Mouse (Mus musculus): Measurements from ENCODE around the gene Elf2. TPM values are rescaled to one million over a fixed set of nuclear protein-coding genes. Genes with fewer than 3 reads are reported as not detected.
"Not testable (repeated sequence)": the region's sequence is repeated elsewhere in the genome, so short reads cannot be mapped to it uniquely, and the experiment has no call there.

Gene Elf2
- total RNA-seq, 1 experiment from 2014 or later = 88.0 TPM

DNA sequence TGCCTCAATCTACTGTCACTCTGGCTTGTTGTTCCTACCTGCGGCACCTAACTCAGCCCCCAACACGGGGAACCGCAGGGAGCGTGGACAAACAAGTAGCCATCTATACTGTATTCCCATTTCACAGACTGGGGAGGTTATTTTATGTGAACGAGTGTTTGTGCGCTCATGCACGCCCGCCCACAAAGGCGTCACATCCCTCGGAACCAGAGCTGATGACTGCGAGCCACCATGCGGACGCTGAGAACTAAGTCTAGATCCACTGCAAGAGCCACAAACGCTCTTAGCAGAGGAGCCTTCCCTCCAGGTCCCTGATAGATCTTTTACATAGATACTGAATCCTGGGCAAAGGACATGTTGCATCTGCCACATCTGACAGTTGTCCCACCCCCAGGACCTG, 10.4 kb downstream of the Elf2 start:
- no peak for DNase-seq

DNA sequence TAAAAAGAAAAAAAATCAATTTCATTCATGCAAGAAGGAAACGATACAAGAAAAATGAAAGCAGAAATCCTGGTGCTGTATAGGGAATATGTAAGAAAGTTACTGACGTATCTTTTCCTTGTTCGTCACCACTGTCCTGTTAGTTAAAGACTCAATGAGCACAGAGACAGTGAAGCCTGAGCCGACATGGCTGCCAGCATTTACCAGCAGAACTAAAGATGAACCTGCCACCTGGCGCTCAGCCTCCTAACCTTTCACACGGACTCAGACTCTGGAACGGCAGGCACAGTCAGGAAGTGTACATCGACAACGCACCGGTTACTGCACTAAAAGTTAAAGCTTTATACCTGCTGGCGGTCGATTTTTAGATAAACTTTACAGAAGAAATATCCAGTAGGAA, 11.9 kb downstream of the Elf2 start:
- DNase-seq = no peak

DNA sequence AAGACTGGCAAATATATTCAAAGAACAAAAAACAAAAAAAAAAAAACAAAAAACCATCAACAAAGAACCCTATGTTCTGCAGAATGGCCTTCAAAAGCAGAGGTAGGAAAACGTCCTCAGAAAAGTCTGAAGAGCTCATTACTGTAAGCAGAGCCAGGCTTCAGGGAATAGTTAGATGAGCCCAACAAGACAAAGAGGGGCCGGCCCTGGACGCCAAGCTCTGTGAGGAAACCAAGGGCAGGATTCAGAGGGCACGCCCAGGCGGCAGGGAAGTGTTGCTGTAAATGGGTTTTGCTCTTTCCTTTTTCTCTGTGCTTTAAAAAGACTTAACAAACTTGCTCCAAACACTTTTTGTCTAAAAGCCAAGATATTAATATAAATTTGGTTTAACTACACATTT, 12.6 kb downstream of the Elf2 start:
- peak; percentile 47 for DNase-seq

DNA sequence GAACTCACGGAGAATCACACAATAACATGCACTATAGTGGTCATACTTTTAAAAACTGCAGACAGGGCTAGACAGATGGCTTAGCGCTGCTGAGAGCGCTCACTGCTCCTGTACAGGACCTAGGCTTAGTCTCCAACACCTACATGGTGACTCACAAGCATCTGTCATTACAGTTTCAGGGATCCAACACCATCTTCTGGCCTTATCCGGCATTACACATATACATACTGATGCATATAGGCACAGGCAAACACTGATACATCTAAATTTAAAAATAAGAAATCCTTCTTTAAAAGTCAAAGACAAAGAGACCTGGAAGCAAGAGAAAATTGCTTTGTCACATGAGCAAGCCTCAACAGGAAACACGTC, 13.1 kb downstream of the Elf2 start:
- no peak for DNase-seq

DNA sequence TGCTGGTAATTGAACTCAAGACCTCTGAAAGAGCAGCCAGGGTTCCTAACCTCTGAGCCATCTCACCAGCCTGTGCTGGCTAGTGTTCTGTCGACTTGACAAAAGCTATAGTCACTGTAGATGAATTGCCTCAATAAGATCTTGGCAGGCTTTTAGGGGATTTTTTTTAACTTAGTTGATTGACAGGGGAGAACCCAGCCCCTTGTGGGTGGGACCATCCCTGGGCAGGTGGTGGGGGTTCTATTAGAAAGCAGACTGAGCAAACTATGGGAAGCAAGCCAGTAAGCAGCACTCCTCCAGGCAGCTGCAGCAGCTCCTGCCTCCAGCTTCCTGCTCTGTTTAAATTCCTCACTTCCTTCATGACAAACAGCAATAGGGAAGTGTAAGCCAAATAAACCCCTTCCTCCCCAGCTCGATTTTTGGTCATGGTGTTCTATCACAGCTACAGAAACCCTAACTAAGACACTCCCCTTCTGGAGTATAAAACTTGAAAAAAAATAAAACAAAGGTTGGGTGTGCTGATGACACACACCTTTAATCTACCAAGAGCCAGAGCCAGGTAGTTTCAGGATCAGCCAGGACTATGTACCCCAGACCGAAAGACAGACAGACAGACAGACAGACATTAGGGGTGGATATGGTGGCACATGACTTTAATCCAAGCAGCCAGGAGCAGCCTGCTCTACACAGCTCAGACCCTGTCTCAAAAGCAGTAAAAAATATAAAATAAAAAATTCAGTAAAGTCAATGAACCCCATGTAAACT, 13.6 kb downstream of the Elf2 start:
- peak; percentile 28 for DNase-seq

DNA sequence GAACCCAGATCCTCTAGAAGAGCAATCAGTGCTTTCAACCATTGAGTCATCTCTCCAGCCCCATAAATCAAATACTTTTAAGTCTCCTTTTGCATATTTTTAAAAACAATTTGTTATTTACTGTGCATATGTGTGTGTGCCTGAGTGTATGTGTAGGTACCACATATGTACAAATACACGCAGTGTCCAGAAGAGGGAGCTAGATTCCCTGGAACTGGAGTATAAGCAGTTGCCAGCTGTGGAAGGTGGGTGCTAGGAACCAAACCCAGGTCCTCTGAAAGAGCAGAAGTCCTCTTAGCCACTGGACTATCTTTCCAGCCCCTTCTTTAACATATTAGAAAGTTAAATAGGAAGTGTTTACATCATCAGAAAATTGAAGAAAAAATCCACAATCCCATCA, 15.0 kb downstream of the Elf2 start:
- no peak for DNase-seq

DNA sequence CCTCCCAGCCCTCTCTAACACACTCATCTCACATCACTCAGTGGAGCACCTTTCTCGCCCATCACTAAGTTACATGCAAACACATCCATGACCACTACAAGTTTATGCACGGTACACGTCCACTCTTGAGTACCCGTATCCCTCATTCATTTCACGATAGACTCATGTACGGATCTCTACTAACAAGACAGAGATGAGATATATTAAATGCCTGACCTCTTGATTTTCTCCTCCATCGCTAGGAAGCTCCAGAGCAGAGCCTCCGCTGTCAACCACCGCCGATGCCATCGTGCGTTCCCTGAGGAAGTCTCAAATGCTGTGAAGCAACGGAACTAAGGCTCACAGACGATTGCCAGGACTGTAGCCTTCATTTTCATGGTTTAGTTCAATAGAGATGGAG, 17.5 kb downstream of the Elf2 start:
- DNase-seq = no peak

DNA sequence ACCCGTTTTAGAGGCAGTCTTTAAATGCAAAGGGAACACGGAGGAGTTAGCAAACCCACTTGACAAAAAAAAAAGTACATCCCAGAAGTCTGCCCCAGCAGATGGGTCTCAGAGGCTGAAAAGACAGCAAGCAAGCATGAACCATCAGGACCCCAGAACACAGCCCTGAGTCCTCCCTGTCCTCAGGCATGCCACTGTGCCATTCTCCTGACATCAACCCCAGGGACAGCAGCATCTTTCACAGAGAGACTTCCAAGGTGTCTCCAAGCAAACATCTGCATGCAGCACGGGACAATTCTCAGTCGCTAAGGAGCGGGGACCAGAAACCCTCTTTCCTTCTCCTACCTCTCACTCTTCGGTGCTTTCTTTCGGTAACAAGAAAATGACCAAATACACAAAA, 18.1 kb downstream of the Elf2 start:
- no peak for DNase-seq

DNA sequence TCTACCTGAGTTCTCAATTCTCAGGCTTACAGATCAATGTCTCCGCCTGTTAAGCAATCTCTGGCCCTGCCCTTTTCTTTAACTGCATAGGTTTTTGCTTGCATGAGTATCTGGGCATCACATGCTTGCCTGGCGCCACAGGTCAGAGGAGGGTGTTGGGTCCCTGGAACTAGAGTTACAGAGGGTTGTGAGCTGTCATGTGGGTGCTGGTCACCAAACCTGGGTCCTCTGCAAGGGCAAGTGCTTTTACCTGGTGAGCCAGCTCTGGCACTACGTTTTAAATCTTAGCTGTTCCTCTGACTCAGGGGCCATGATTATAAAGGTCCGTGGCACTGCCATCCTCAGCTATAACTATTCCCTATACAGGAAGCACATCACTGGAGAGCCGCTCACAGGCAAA, 19.3 kb downstream of the Elf2 start:
- DNase-seq = no peak

DNA sequence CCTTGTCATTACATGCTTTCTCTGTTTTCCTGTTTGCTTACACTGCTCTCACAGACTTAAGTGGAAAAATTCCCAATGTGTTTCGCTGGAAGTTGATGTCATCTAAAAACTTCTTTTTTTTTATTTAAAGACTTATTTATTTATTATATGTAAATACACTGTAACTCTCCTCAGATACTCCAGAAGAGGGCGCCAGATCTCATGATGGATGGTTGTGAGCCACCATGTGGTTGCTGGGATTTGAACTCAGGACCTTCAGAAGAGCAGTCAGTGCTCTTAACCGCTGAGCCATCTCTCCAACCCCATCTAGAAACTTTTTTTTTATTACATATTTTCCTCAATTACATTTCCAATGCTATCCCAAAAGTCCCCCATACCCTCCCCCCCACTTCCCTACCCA, 22.4 kb downstream of the Elf2 start:
- DNase-seq = not testable (repeated sequence)

DNA sequence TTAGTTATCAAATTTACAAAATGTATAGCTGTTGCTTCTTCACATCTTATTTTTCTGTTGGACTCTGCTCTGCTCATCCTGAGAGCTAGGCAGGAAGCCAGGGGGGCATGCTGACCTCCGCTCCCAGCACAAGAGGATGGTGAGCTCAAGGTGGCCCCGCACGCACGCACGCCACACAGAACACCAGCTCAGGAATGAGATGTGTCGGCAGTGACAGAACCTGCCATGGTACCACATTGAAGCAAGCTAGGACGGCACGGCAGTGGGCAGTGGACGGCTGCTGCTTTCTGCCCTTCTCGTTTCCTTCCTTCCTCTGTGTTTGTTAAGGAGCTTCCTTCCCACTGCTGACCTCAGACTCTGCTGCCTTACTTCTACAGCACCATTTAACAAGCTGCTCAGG, 23.6 kb downstream of the Elf2 start:
- DNase-seq = no peak

DNA sequence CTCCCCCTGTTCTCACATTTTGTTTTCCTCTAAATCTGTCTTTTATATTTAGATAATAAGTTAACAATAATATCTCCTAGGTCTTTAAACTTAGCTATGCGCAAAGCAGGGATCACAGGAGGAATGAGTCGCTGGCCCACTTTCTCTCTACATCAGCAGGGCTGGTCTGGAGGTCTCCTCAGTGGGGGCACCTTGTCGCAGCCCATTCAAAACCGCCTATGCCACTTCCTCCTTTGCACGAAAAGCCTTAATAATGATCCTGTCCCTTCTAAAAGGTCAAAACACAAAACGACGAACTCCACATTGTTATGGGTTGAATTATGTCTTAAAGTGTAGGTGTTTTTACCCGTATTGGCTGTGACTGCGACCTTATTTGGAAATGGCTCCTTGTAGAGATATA, 28.8 kb downstream of the Elf2 start:
- no peak for DNase-seq

DNA sequence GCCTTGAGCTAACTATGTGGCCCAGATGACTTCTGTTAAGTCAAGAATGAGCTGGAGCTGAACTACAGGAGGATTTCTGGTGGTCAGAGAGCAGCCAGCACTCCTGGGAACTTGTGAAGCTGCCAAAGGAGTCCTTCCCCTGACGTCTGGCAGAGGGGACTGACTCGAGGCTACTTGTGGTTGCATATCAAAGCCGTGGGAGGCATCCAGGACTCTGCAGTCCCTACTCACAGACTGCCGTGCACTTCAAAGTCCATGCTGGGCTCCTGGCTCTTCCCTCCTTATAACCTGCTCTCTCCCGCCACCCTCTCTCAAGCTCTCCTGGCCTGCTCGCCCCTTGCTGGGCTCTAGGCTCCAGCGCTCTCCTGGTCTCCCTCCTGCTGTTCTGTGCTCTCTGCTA, 30.4 kb downstream of the Elf2 start:
- DNase-seq = no peak

DNA sequence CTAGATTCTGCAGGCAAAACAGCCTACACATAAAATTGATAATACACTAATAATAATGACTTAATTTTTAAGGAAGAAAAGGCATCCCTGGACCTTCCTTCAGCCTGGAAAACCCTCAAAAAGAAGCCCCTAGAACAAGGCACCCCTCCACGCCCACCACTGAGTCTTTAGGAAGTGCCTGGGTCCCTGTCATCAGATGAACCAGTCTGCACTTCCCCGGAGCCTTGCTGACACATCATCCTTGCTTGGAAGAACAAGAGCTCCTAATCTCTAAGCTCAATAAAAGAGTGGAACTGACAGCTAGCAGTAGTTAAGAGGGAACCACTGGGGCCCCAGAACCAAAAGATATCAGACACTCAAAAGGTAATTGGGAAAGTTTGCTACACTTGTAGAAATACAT, 33.8 kb downstream of the Elf2 start:
- no peak for DNase-seq

DNA sequence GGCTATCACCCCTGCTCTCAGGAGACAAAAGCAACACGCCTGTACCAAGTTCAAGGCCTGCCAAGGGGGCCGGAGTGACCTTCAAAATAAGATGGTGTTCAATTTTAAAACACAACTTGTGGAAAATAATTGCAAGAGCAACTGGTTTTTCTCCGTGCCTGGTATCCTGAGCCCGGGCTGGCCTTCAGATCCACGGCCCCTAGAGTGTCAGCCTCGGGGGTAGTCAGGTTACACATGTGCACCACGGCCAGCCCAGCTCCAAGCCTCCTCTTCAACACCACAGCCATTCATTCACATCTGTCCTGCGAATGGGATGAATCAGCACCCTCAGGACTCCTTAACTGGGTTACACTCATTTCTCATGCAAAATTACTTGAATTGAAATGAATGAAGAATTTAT, 34.5 kb downstream of the Elf2 start:
- no peak for DNase-seq

DNA sequence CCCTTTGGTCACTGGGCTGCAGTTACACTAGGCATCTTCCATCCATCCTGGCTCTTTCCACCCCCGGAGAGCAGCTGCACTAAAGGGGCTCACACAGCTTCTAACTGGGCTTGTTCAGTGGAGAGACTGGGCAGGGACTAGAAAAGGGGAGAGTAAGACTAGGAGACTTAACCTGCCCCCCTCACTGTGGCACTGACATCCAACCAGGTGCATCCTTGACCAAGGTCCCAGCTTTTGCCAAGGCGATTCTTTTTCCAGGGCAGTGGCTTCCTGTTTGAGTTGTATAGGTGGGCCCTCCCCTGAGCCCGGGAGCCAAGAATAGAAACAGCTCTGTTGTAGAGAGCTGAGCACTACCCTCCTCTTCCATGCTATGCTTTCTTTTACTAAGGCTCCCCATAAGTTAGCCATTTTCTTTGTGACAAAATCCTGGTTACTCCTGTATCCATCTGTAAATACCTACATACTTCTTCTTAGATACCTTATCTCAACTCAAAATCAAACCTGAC, 37.4 kb downstream of the Elf2 start:
- no peak for DNase-seq

DNA sequence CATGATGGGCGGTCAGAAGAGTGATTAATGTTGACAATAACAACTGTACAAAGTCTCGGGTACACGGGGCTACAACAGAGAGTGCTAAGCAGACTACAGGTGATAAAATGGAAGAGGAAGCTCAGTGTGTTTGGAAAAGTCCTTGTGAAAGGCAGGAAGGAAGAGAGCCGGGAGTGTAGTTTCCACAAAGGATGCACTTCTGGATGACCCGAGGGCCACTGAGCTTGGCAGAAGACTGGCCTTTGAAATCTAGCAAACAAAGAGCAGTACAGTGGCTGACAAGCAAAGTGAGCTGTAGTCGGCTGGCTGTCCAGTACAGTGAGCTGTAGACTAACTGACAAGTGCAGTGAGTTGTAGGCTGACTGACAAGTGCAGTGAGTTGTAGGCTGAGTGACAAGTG, 38.9 kb downstream of the Elf2 start:
- DNase-seq = no peak

DNA sequence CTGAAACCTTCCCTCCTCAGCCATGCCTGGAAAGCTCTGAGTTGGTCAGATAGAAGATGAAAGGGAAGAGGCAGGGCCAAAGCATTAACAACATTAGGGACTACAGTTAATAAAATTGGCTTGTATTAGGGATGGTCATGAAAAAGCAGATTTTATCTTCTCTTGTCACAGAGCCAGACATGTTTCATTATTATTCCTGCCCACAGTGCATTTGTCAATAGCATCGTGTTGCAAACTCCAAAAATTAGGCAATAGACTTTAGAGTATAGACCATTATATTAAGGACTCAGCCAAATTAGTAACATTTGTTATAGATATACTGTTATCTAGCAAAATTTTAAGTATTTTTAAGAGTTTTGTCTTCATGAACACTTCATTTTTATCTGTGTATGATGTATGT, 43.7 kb downstream of the Elf2 start:
- no peak for DNase-seq

DNA sequence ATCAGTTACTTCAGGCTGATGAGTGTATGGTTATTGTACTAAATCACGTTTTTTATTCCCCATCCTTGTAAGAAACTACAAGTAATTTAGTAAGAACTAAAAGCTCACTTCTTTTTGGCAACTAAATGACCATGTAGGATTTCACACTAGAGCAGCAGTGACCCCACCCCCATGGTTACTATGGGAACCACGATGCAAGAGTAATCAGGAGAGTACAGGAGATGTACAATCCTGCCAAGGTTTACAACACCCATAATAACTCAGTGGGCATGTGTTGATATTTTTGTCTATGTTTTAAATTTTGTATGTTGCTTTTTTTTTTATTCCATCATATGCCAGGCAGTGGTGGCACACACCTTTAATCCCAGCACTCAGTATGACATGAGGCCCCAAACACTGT, 45.2 kb downstream of the Elf2 start:
- DNase-seq = no peak

DNA sequence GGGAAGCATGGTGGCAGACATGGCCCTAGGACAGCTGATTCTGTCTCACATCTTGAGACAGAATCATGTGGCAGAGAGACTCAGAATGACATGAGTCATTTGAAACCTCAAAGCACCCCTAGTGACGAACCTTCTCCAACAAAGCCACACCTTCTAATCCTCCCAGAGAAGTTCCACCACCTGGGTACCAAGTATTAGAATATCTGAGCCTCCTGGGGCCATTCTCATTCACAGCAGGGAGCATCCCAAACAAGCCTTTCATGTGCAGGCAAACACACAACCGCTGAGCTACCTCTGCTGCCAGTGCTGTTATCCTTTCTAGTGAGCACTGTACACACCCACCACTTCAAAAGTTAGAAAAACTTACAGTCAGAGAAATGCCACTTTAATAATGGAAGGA, 46.2 kb downstream of the Elf2 start:
- no peak for DNase-seq

DNA sequence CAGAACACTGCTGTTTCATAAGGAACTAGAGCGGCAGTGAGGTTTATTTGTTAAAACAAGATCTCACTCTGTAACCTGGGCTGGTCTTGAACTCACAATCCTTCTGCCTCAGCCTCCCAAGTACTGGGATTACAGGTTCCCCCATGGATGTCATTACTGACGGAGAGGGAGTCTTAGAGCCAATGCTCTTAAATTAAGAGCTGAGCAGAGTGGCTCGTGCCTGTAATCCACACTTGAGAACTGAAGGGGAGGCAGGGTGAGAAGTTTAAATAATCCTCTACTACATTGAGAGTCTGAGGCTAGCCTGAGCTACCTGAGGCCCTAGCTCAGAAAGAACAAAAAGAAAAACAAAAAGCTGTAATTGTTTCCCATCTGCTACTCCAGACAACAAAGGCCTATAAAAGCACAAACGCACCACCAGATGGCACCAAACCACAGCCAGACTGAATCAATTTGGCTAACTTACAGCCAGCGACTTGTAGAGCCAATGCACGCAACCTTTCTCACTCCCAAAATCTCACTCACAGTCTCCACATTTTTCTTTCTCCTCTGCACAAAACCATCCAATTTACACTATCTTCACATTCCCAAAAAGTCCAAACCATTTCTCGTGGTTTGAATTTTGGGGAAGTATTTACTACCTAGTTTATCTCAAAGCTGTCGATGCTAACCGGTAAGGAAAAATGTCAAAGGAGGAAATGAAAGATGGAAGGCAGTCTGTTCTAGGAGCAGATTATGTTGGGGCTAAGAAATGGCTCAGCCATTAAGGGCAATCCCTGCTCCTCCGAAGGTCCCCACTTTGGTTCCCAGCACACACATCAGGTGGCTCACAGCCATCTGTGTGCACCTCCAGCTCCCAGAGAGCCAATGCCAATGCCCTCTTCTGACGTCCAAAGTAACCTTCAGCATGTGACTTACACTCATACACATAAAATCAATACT, 51.3 kb downstream of the Elf2 start:
- peak; percentile 78 for DNase-seq

DNA sequence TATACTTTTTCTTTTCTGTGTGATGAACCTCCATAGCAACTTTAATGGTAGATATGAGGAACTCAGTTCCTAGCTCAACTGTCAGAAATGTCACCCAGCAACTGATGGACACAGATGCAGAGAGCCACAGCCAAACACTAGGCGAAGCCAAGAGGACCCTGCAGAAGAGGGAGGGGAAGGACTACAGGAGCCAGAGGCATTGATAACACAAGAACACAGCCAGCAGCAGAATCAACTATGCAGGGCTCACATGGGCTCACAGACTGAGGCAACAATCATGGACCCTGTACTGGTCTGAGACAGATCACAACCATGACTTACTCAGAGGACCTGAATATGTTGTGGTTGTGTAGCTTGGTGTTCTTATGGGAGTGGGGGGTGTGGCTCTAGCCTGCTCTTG, 56.1 kb downstream of the Elf2 start:
- DNase-seq = no peak

DNA sequence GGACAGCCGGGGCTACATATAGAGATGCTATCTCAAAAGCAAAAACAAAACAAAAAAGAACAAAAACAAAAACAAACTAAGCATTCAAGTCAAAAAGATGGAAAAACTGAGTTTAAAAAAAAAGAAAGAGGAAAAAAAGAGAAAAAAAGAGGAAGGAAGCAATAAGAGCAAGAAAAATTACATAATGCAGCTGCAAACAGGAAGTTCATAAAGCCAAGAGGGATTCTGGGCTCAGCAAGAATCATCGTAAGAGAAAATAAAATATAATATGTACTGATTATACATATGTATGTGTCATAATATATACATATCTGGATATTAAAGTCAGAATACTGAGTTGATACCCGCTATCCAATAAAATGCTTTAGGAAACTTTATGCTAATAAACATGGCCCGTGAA, 58.7 kb downstream of the Elf2 start:
- no peak for DNase-seq

DNA sequence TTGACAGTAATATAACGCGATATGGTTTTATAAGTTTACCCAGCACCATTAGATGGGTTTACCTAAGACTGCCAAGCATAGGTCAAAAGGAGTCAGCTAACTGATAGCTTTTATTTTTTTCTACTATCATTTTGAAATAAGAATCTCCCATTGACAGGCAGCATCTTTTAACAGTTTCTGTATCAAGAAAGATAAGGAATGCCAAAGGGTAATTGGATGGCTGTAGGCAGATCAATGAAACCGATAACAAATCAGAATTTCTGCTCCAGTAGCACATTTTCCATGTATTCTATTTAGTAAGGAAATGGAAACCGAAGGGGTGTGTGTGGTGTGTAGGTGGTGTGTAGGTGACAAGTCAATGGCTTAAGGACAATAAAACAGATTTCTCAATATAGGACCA, 62.0 kb downstream of the Elf2 start:
- DNase-seq = no peak

Data from adrenal gland, postnatal 25 days (tissue).